Mouse (Mus musculus) testis, postnatal 10 days (tissue): ENCODE results near the gene Nlrp4c.
A peak's percentile ranks its signal among the peaks of the same experiment; 100 is the strongest.
"Not testable (repeated sequence)": the region's sequence is repeated elsewhere in the genome, so short reads cannot be mapped to it uniquely, and the experiment has no call there.

Source experiments
- DNase-seq: peaks from one replicate; pipeline ENCODE4 v3.0.0; 2021; ENCODE audit warnings: low spot score

Gene Nlrp4c

GRCm38 (mm10) chr7:6044861-6045260 lies at the start of gene Nlrp4c:
Gene Nlrp4c (plus strand): TSS chr7:6045161.
- no peak for DNase-seq

- no peak for DNase-seq
Observed at GRCm38 (mm10) chr7:6010910-6011309, 34.1 kb upstream of the Nlrp4c start, which contains the start of gene Vmn1r65. Gene Vmn1r65 (minus strand): TSS chr7:6011010.

- DNase-seq = no peak
Observed at GRCm38 (mm10) chr7:6119501-6119900, 74.5 kb downstream of the Nlrp4c start.

GRCm38 (mm10) chr7:6120104-6120503 lies 75.1 kb downstream of the Nlrp4c start:
- not testable (repeated sequence) for DNase-seq

GRCm38 (mm10) chr7:6121128-6121527 lies 76.2 kb downstream of the Nlrp4c start:
- not testable (repeated sequence) for DNase-seq

GRCm38 (mm10) chr7:6126690-6127448 lies 81.9 kb downstream of the Nlrp4c start:
- peak; percentile 85 for DNase-seq

- no peak for DNase-seq
Observed at GRCm38 (mm10) chr7:6130346-6130745, 85.4 kb downstream of the Nlrp4c start.

GRCm38 (mm10) chr7:6132646-6133045 lies 87.7 kb downstream of the Nlrp4c start:
- no peak for DNase-seq

GRCm38 (mm10) chr7:6136497-6136896 lies 91.5 kb downstream of the Nlrp4c start:
- DNase-seq = no peak

GRCm38 (mm10) chr7:6139295-6139694 lies 94.3 kb downstream of the Nlrp4c start:
- no peak for DNase-seq

GRCm38 (mm10) chr7:6143991-6144531 lies 99.1 kb downstream of the Nlrp4c start:
- DNase-seq = no peak

- no peak for DNase-seq
Observed at GRCm38 (mm10) chr7:6145423-6146188, 100.6 kb downstream of the Nlrp4c start.

- no peak for DNase-seq
Observed at GRCm38 (mm10) chr7:6146194-6146981, 101.4 kb downstream of the Nlrp4c start.

GRCm38 (mm10) chr7:6146982-6147325 lies 102.0 kb downstream of the Nlrp4c start:
- no peak for DNase-seq

GRCm38 (mm10) chr7:6147688-6148087 lies 102.7 kb downstream of the Nlrp4c start:
- DNase-seq = no peak

- no peak for DNase-seq
Observed at GRCm38 (mm10) chr7:6151266-6151665, 106.3 kb downstream of the Nlrp4c start.

- no peak for DNase-seq
Observed at GRCm38 (mm10) chr7:6152036-6152435, 107.1 kb downstream of the Nlrp4c start.

GRCm38 (mm10) chr7:6153131-6153530 lies 108.2 kb downstream of the Nlrp4c start:
- DNase-seq = no peak

- DNase-seq = no peak
Observed at GRCm38 (mm10) chr7:6154164-6154563, 109.2 kb downstream of the Nlrp4c start.
